Mouse (Mus musculus): ENCODE results near the gene Smg1.

GRCm38 (mm10) chr7:118125736-118126135 is 117.7 kb downstream of the Smg1 start:
- TF ChIP-seq EP300 (IDR thresholded peaks at IDR 0.05; ENCODE audit: low read length) = no peak
- TF ChIP-seq POLR2A (IDR thresholded peaks at IDR 0.05; ENCODE audit: low read depth, low read length) = no peak
- no peak for TF ChIP-seq BHLHE40 (IDR thresholded peaks at IDR 0.05; ENCODE audit: low read depth, low read length)
- no peak for TF ChIP-seq ETS1 (conservative IDR thresholded peaks at IDR 0.05; ENCODE audit: low read depth, low read length)
- no peak for TF ChIP-seq CTCF (conservative IDR thresholded peaks at IDR 0.05 in 1 of 2, IDR thresholded peaks at IDR 0.05 in 1 of 2; ENCODE audit: low read depth in 2 of 2, low read length in 2 of 2)
- TF ChIP-seq KAT2A (IDR thresholded peaks at IDR 0.05; ENCODE audit: insufficient replicate concordance, low read length) = no peak
- no peak for TF ChIP-seq ZKSCAN1 (IDR thresholded peaks at IDR 0.05; ENCODE audit: borderline replicate concordance, low read depth, low read length)
- no peak for TF ChIP-seq SIN3A (IDR thresholded peaks at IDR 0.05; ENCODE audit: low read length)
- no peak for TF ChIP-seq HCFC1 (IDR thresholded peaks at IDR 0.05; ENCODE audit: low read depth, low read length)
- no peak for TF ChIP-seq IRF4 (IDR thresholded peaks at IDR 0.05; ENCODE audit: low read depth, low read length)
